Mouse (Mus musculus) lung, postnatal 36 days (tissue): ENCODE data around the gene Dydc1.

ENCODE experiments used
- DNase-seq: peaks from one replicate; pipeline ENCODE4 v3.0.0; 2022; ENCODE audit warnings: mixed read lengths

The Dydc1 gene

GRCm38 (mm10) chr14:41072229-41072943 lies at the start of gene Dydc1:
TSS of gene Dydc1 (plus strand) at chr14:41072911.
- DNase-seq: peak; percentile 66

- no peak for DNase-seq
These were observed 47.6 kb upstream of the Dydc1 start for GRCm38 (mm10) chr14:41025087-41025486.

GRCm38 (mm10) chr14:41025594-41026284 lies 47.0 kb upstream of the Dydc1 start:
- DNase-seq: no peak

GRCm38 (mm10) chr14:41029303-41029702 lies 43.4 kb upstream of the Dydc1 start:
- DNase-seq: no peak

- no peak for DNase-seq
These were observed 41.7 kb upstream of the Dydc1 start for GRCm38 (mm10) chr14:41030989-41031513.

GRCm38 (mm10) chr14:41033135-41034110 lies 39.3 kb upstream of the Dydc1 start:
- peak; percentile 94 for DNase-seq

- DNase-seq: peak; percentile 71
These were observed 37.4 kb upstream of the Dydc1 start for GRCm38 (mm10) chr14:41035146-41035798.

- DNase-seq: no peak
These were observed 25.3 kb upstream of the Dydc1 start for GRCm38 (mm10) chr14:41047402-41047801.

- no peak for DNase-seq
These were observed 22.2 kb upstream of the Dydc1 start for GRCm38 (mm10) chr14:41050471-41050870.

GRCm38 (mm10) chr14:41052481-41052880 lies 20.2 kb upstream of the Dydc1 start:
- peak; percentile 19 for DNase-seq

- DNase-seq: peak; percentile 33
These were observed 19.5 kb upstream of the Dydc1 start for GRCm38 (mm10) chr14:41053190-41053589.

- no peak for DNase-seq
These were observed 7.5 kb upstream of the Dydc1 start for GRCm38 (mm10) chr14:41065168-41065567.

- no peak for DNase-seq
These were observed 6.3 kb upstream of the Dydc1 start for GRCm38 (mm10) chr14:41066416-41066815.

GRCm38 (mm10) chr14:41069108-41069507 lies 3.6 kb upstream of the Dydc1 start, which contains the start of gene Dydc2:
TSS of gene Dydc2 (minus strand) at chr14:41069208.
- no peak for DNase-seq

GRCm38 (mm10) chr14:41070343-41070742 lies 2.4 kb upstream of the Dydc1 start:
- no peak for DNase-seq

GRCm38 (mm10) chr14:41072944-41073275 lies 199 bp downstream of the Dydc1 start:
- no peak for DNase-seq

- DNase-seq: no peak
These were observed 9.7 kb downstream of the Dydc1 start for GRCm38 (mm10) chr14:41082408-41082807.

- peak; percentile 29 for DNase-seq
These were observed 14.8 kb downstream of the Dydc1 start for GRCm38 (mm10) chr14:41087509-41087908.

GRCm38 (mm10) chr14:41090777-41091176 lies 18.1 kb downstream of the Dydc1 start:
- DNase-seq: peak; percentile 61

- peak; percentile 7 for DNase-seq
These were observed 21.4 kb downstream of the Dydc1 start for GRCm38 (mm10) chr14:41094114-41094513.

GRCm38 (mm10) chr14:41096296-41096860 lies 23.7 kb downstream of the Dydc1 start:
- no peak for DNase-seq

GRCm38 (mm10) chr14:41098726-41099125 lies 26.0 kb downstream of the Dydc1 start:
- no peak for DNase-seq
